Mouse (Mus musculus) large intestine, adult 2 months (tissue): ENCODE results near the gene Ly6g. TPM values are rescaled to one million over a fixed set of nuclear protein-coding genes. Genes with fewer than 3 reads are reported as not detected.

ENCODE experiments used
- polyA plus RNA-seq: library from polyadenylated mRNA; depleted of rRNA; stranded (reverse); fragments of >200 nt; gene quantifications from 2 replicates; pipeline ENCODE4 v1.2.3, GENCODE M21; 2012; rRNA removed

Ly6g gene
- polyA plus RNA-seq, 1 experiment: not detected

Other genes with a start within 250 kb of the Ly6g start
- gene Ly6i, start 171.8 kb upstream of the Ly6g start, polyA plus RNA-seq: 0.20 and 0.23 TPM in 2 replicates
- gene Ly6a, start 157.2 kb upstream of the Ly6g start, polyA plus RNA-seq: 66.8 and 155 TPM in 2 replicates
- gene Ly6c1, start 106.4 kb upstream of the Ly6g start, polyA plus RNA-seq: 83.3 and 90.0 TPM in 2 replicates
- 10.8 and 17.0 TPM in 2 replicates for gene Ly6c2, start 43.3 kb upstream of the Ly6g start, polyA plus RNA-seq
- gene BC025446, start 61.1 kb downstream of the Ly6g start, polyA plus RNA-seq: 47.5 and 66.0 TPM in 2 replicates
- gene Ly6f, start 113.2 kb downstream of the Ly6g start, polyA plus RNA-seq: not detected in 2 replicates